Mouse (Mus musculus) lung, postnatal 0 days (tissue): ENCODE data around the gene Gm20388. TPM values are rescaled to one million over a fixed set of nuclear protein-coding genes. Genes with fewer than 3 reads are reported as not detected.
"Not testable (repeated sequence)": the region's sequence is repeated elsewhere in the genome, so short reads cannot be mapped to it uniquely, and the experiment has no call there.

Source experiments
- ATAC-seq: fragments of 200-750 bp; cut with Nextera tagmentation; 2 replicates; pipeline ENCODE4 v1.8.0; 2017; ENCODE audit warnings: moderate library complexity
- DNase-seq: peaks from one replicate; pipeline ENCODE4 v3.0.0-alpha.2; 2016; ENCODE audit warnings: low spot score
- H3K27ac ChIP-seq: fragments of 300-500 bp; sonication (generic); 2 replicates; pipeline ENCODE4 v1.5.1; 2014; ENCODE audit warnings: antibody characterized with exemption, mild to moderate bottlenecking, low read length, mixed read lengths
- H3K27me3 ChIP-seq: fragments of 300-500 bp; sonication (generic); replicated peaks from 2 replicates; pipeline ENCODE4 v1.6.1; 2014; ENCODE audit warnings: low read length, mixed read lengths; ENCODE audit not compliant: insufficient read depth
- H3K36me3 ChIP-seq: fragments of 300-500 bp; sonication (generic); 2 replicates; pipeline ENCODE4 v1.6.1; 2014; ENCODE audit warnings: low read length, mixed read lengths; ENCODE audit not compliant: insufficient read depth
- H3K4me1 ChIP-seq: fragments of 300-500 bp; sonication (generic); 2 replicates; pipeline ENCODE4 v1.6.1; 2014; ENCODE audit warnings: antibody characterized with exemption, low read depth, low read length, mixed read lengths; ENCODE audit not compliant: insufficient read depth
- H3K4me2 ChIP-seq: fragments of 300-500 bp; sonication (generic); replicated peaks from 2 replicates; pipeline ENCODE4 v1.6.1; 2014; ENCODE audit warnings: low read depth, mild to moderate bottlenecking, low read length, moderate library complexity, mixed read lengths
- H3K4me3 ChIP-seq: fragments of 300-500 bp; sonication (generic); 2 replicates; pipeline ENCODE4 v1.5.1; 2014; ENCODE audit warnings: low read depth, low read length
- H3K9ac ChIP-seq: fragments of 300-500 bp; sonication (generic); replicated peaks from 2 replicates; pipeline ENCODE4 v1.6.1; 2014; ENCODE audit warnings: low read depth, mild to moderate bottlenecking
- H3K9me3 ChIP-seq: fragments of 300-500 bp; sonication (generic); 2 replicates; pipeline ENCODE4 v1.6.1; 2016; ENCODE audit warnings: low read length, mixed read lengths
- CTCF ChIP-seq: IDR thresholded peaks from 2 replicates; pipeline ENCODE4 v1.5.1; 2016; ENCODE audit warnings: antibody characterized with exemption, mild to moderate bottlenecking
- EP300 ChIP-seq: IDR thresholded peaks from 2 replicates; pipeline ENCODE4 v1.6.1; 2016; ENCODE audit warnings: antibody characterized with exemption, mild to moderate bottlenecking, control low read depth
- WGBS: fragments of 180-500 bp; shearing (Covaris S2); extraction: QIAGEN DNeasy Blood & Tissue Kit; methylation state at CpG from one replicate; pipeline ENCODE4 v1.1.7; 2014; 5-methylcytosine and 5-hydroxymethylcytosine counted together
- polyA plus RNA-seq: library from polyadenylated mRNA; unstranded; fragments of >200 nt; fragmentation: Nextera tagmentation; extraction: Ambion mirVana; gene quantifications from 2 replicates; pipeline ENCODE4 v1.2.1, GENCODE M21; 2015

Gene Gm20388
- polyA plus RNA-seq, 1 experiment from 2014 or later = not detected

DNA sequence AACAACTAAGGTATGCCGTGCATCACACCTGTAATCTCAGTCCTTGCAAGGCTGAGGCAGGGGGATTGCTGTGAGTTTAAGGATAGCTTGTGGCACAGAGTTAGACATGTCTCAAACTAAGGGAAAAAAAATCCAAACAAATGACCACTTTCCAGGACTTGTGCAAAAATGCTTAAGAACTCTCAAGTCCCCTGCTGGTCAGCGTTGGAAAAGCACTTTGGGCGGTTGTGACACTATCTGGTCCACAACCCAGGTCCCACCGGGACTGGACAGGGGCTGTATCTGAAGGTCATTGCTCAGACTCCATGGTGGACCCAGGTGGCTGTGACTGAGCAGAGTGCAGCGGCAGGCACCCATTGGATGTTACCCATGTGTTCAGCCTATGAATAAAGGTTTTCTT is 1219.9 kb downstream of the Gm20388 start:
- 41% methylated on average over 5 of the region's 5 CpGs for WGBS
- H3K4me2 ChIP-seq = no peak overlapping the region
- DNase-seq (peak; percentile 54), ATAC-seq (no peak)
- peaks cover 21% of the 10 kb centered on the region for H3K27me3 ChIP-seq
- peaks cover 3% of the 10 kb centered on the region; the same call in 1 of the 2 replicates for H3K4me1 ChIP-seq
- no peaks in the 10 kb centered on the region for H3K36me3 ChIP-seq
- H3K9ac ChIP-seq = no peak overlapping the region
- H3K4me3 ChIP-seq = no peak overlapping the region
- no peaks in the 10 kb centered on the region for H3K9me3 ChIP-seq
- H3K27ac ChIP-seq = no peak overlapping the region
- TF ChIP-seq CTCF (peak; percentile 75), EP300 (no peak)

DNA sequence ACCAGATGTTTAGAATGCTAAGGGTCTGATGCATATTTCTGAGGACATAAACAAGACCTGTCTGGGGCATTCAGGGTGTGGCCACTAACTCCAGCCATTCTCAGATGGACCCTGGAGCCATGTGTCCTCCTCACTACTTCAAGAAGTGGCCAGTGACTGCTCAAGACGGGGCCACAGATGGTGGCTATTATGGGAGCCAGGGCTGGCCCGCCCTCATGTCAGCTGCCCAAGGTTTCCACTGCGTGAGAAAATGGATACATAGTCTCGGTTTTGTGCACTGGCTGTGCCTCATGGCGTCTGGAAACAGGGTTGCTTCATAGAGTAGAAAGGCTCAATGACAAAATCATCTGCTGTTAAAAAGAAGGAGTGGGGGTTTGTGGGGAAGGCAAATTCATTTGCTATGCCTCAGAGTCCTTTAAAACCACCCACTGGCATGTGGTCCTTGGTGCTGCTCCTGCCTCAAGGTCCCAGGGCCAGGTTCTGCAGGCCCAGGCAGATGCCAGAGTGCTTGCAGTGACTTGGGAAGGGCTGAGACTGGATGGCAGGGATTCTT is 1222.4 kb downstream of the Gm20388 start:
- no peak overlapping the region for H3K4me2 ChIP-seq
- DNase-seq = no peak
- TF ChIP-seq CTCF = no peak
- TF ChIP-seq EP300 = no peak
- H3K9me3 ChIP-seq = no peaks in the 10 kb centered on the region
- no peak overlapping the region for H3K4me3 ChIP-seq
- H3K9ac ChIP-seq = no peak overlapping the region
- 85% methylated on average over 5 of the region's 5 CpGs for WGBS
- no peak for ATAC-seq
- H3K27ac ChIP-seq = no peak overlapping the region
- peaks cover 17% of the 10 kb centered on the region for H3K27me3 ChIP-seq
- no peaks in the 10 kb centered on the region for H3K36me3 ChIP-seq
- H3K4me1 ChIP-seq = no peaks in the 10 kb centered on the region; the same call in 1 of the 2 replicates

DNA sequence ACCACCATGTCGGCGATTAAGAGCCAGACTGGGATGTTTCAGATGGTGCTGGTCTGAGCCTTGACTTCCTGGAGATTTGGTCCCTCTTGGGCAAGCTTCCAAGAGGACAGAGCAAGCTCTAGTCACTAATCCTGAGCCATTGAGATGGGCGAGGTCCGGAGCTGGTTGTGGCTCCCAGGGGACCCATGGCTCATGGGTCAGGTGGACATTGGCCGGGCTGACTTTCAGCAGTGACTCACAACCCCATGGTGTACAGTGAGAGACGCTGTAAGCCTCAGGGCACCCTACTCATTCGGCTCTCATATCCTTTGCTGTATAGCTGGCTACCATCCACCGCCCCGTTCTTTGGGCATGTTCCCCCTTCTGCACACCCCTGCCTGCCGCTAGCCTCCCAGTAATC is 1223.5 kb downstream of the Gm20388 start:
- no peak for TF ChIP-seq EP300
- no peak for TF ChIP-seq CTCF
- no peak overlapping the region for H3K27ac ChIP-seq

DNA sequence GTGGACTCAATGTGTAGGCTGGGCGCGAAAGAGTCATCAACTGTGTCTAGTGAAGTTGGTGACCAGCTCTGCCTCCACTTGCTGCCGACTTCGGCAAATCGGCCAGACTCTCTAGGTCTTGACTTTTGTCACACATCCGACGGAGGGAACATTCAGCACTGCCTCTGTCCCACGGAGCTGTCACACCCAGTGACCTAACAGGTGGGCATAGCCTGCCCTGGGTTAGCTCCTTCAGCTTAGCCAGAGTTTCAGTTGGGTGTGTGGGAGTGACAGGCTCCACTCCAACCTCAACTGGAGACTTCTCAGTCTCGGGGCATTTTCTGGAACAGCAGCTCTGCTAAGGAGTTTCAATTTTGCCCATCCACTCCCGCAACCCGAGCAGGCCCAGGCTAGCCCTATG is 1223.9 kb downstream of the Gm20388 start:
- no peaks in the 10 kb centered on the region for H3K9me3 ChIP-seq
- ATAC-seq (no peak), DNase-seq (no peak)
- H3K4me1 ChIP-seq = no peaks in the 10 kb centered on the region
- no peaks in the 10 kb centered on the region for H3K36me3 ChIP-seq
- TF ChIP-seq EP300 = no peak
- TF ChIP-seq CTCF = no peak
- no peak overlapping the region for H3K4me3 ChIP-seq
- 83% methylated on average over 11 of the region's 11 CpGs for WGBS
- H3K4me2 ChIP-seq = no peak overlapping the region
- peaks cover 2% of the 10 kb centered on the region; the same call in 1 of the 2 replicates for H3K27me3 ChIP-seq
- no peak overlapping the region for H3K27ac ChIP-seq
- no peak overlapping the region for H3K9ac ChIP-seq

More for the DNA sequence above, 1223.5 kb downstream of the Gm20388 start:
- DNase-seq (no peak), ATAC-seq (no peak)
- no peak overlapping the region for H3K4me3 ChIP-seq
- 74% methylated on average over 10 of the region's 10 CpGs for WGBS
- peaks cover 7% of the 10 kb centered on the region; the same call in 1 of the 2 replicates for H3K27me3 ChIP-seq
- no peaks in the 10 kb centered on the region for H3K4me1 ChIP-seq
- no peaks in the 10 kb centered on the region for H3K36me3 ChIP-seq
- no peak overlapping the region for H3K4me2 ChIP-seq
- H3K9me3 ChIP-seq = no peaks in the 10 kb centered on the region
- no peak overlapping the region for H3K9ac ChIP-seq

DNA sequence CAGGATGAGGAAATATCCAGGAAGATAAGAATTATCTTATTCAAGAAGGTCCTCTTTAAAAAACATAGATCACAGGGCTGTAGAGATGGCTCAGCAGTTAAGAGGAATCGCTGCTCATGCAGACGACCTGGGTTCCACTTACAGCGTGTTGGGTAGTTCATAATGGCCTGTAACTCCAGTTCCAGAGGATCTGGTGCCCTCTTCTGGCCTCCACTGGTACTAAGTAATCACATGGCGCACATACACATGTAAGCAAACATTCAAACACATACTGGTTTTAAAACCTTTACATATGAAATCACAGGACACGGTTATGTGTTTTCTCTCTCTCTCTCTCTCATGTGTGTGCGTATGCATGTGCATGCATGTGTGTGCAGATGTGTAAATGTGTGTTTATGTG is 1226.2 kb downstream of the Gm20388 start:
- 93% methylated on average over 6 of the region's 6 CpGs for WGBS
- Histone ChIP-seq H3K9me3 (no peaks in the 10 kb centered on the region), H3K27ac (no peak overlapping the region), H3K9ac (no peak overlapping the region), H3K4me2 (no peak overlapping the region), H3K4me1 (no peaks in the 10 kb centered on the region), H3K27me3 (no peaks in the 10 kb centered on the region), H3K4me3 (no peak overlapping the region), H3K36me3 (no peaks in the 10 kb centered on the region)
- TF ChIP-seq EP300 (no peak), CTCF (no peak)
- no peak for ATAC-seq
- no peak for DNase-seq

DNA sequence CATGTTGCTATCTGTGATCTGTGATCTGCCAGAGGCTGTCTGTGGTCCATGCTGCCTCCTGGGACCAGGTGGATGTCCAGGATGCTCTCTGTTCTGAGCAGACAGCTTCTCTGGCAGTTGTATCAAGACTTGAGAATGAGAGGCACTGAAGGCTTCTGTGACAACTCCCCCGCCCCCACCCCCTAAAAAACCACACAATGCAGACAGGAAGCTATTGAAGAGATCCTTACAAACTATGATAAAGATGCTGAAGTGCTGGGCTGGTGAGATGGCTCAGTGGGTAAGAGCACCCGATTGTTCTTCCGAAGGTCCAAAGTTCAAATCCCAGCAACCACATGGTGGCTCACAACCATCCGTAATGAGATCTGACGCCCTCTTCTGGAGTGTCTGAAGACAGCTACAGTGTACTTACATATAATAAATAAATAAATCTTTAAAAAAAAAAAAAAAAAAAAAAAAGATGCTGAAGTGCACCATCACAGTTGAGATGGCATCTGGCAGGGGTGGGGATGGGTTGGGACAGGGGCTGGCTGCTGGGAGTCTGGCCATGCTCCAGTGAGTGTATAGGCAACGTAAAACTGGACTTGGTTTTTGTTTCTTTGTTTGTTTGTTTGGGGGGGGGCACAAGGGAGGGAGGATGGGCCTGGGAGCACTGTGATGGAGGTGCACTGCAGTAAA is 1235.0 kb downstream of the Gm20388 start:
- H3K9me3 ChIP-seq, H3K27ac ChIP-seq, H3K9ac ChIP-seq, H3K4me3 ChIP-seq, DNase-seq, H3K36me3 ChIP-seq, H3K27me3 ChIP-seq, ATAC-seq, H3K4me2 ChIP-seq, H3K4me1 ChIP-seq: not testable (repeated sequence)
- WGBS = 63% methylated on average over 4 of the region's 6 CpGs
